Mouse (Mus musculus) 416B (cell line): ENCODE results near the gene Cct5.
A peak's percentile ranks its signal among the peaks of the same experiment; 100 is the strongest.
"Not testable (repeated sequence)": the region's sequence is repeated elsewhere in the genome, so short reads cannot be mapped to it uniquely, and the experiment has no call there.

Experiments
- DNase-seq: peaks from one replicate; pipeline ENCODE4 v3.0.0; 2011; ENCODE audit warnings: low read depth

Gene Cct5

GRCm38 (mm10) chr15:31599834-31600233 lies 1.8 kb downstream of the Cct5 start:
- DNase-seq, result no peak

GRCm38 (mm10) chr15:31595651-31596050 lies 6.0 kb downstream of the Cct5 start:
- DNase-seq, result no peak

DNA sequence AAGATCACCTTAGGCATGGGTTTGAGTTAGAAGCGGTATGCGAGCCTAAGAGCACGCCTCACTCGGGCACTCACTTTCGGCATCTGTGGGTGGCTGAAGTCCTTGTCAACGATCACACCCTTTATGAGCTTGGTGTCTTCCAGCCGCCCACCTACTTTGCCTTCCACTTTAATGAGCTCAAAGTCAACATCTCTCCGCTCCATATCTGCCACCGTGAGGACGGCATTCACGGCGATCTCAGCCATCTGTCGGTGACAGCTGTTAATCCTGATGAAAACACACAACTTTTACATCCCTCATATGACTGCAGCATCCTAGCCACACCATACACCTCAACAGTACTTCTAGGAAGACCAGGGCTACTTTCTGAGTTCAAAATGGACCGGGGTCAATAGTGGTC lies 7.3 kb downstream of the Cct5 start:
- DNase-seq, result no peak

GRCm38 (mm10) chr15:31592531-31592930 lies 9.1 kb downstream of the Cct5 start:
- no peak for DNase-seq

DNA sequence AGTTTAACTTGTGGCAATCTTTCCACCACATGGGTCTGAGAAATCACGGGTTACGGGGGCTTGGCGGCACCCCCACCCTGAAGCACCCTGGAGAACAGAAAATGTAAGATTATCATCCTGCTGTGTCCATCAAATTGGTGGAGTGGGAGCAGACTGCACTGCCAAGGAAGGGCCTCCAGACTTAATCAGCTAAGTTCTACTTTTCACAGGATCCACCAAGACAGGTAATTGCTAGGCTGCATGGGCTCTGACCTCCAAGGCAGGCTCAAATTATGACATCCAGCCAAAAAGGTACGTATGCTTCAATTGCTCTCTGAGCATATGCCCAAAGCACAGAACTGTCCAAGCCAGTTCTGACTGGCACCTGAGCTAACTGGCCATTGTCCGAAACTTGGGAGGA lies 11.4 kb downstream of the Cct5 start:
- no peak for DNase-seq

GRCm38 (mm10) chr15:31588989-31589640 lies 12.5 kb downstream of the Cct5 start:
- no peak for DNase-seq

DNA sequence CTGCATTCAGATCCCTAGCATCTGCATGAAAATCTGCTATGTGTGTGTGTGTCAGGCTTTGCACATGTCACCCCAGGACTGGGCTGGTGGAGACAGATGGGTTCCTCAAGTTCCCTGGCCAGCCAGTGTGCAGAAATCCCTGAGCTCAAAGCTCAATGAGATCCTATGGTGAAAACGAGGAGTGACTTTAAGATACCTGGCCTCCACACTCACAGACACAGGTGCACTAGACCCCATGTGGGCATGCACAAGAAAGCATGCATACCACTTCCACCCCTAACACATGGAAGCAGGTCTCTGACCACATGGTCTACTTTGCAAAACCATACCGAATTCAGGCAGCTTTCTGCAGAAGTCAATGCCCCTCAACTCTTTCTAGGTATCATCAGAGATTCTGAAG lies 13.8 kb downstream of the Cct5 start:
- no peak for DNase-seq

DNA sequence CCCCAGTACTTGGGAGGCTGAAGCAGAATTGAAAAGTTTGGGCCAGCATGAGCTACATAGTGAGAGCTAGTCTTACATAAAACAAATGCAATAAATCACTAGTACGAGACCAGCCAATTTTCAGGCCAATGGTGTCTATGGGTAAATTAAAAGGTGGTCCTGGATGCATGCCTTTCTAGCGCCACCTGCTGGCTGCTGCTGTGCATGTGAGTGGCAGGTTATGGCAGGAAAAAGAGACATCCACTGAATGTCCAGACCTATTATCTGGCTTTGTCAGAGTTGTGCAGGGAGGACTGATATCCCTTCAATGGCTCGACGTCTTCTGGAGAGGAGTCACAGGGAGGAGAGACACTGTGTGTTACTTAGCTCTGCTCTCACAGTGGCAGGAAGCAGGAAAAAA lies 15.1 kb downstream of the Cct5 start:
- peak; percentile 90 for DNase-seq

- no peak for DNase-seq
These were observed 15.5 kb downstream of the Cct5 start for GRCm38 (mm10) chr15:31586088-31586487.

DNA sequence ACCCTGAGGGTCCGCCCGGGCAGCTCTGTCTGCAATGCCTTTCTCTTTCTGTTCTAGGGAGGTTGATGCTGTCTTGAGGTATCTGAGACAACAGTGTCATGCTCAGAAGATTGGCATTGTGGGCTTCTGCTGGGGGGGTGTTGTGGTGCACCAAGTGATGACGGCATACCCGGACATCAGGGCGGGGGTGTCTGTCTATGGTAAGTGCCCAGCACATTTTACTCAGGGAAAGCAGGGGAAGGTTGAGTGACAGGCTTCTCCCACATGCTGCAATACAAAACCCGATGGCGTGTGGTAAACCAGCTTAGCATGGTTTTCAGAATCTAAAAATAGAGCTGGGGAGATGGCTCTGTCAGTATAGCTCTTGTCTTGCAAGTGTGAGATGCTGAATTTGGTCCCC lies 16.4 kb downstream of the Cct5 start:
- peak; percentile 88 for DNase-seq

DNA sequence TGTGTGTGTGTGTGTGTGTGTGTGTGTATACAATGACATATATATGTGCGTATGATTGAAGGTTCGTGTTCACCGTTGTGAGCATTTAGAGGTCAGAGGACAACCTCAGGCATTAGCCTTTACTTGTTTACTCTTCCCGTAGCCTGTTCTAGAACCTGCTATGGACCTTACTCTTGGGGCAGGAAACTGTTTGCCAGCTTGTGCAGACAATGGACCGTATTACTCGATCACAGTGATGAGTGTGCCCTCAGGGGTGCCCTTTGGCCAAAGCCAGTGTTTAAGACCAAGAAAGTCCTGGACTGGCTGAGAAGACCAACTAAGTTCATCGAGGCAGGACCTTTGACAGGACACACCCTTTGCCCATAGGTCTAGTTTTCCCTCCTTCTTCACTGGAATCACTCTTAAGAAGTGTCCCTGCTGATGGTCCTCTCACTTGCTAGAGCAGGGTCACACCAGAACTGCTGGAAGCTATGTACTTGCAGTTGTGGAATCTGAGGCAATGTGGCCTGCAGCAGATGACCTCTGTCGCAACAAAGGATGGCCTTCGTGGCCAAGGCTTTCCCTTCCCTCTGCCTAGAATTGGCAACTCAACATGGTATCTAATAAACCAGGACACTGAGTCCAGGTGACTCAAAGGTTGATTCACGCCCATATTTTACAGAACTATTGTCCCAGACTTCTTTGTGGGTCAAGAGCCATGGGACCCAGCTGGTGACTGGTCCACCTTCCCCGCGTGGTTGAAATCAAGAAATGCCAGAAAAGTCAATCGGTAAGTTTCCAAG lies 18.1 kb downstream of the Cct5 start:
- peak; percentile 65 for DNase-seq

- DNase-seq, result not testable (repeated sequence)
These were observed 20.5 kb downstream of the Cct5 start for GRCm38 (mm10) chr15:31581086-31581485.

- DNase-seq, result no peak
These were observed 25.5 kb downstream of the Cct5 start for GRCm38 (mm10) chr15:31576076-31576475.

DNA sequence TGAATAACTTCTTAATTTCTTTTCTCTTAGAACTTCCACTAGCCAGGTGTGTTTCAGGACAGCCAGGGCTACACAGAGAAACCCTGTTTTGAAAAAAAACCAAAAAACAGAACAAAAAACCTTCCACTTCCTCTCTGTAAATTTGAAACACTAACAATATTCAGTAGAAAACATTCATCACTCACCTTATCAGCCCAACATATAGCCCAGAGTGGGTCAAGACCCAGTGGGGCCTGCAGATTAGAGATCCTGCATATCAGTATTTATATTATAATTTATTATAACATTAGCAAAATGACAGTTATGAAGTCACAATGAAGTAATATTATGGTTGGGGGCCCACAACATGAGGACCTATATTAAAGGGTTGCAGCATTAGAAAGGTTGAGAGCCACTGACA lies 27.9 kb downstream of the Cct5 start:
- DNase-seq, result no peak

DNA sequence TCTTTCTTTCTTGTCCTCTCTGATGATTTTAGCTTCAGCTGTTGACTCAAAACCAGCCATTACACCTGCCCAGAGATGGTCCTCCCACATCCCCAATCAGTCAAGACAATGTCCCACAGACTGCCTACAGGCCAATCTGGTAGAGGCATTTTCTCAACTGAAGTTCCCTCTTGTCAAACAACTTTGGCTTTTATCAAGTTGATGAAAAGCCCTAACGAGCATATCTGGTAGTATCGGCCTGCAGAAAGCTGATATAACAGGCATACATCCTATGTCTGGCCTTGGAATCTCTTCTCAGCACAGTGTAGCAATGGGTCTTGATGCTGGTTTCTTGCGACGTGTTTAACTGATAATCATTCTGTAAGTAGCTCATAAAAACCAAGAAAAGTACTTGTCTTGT lies 28.3 kb downstream of the Cct5 start:
- no peak for DNase-seq

DNA sequence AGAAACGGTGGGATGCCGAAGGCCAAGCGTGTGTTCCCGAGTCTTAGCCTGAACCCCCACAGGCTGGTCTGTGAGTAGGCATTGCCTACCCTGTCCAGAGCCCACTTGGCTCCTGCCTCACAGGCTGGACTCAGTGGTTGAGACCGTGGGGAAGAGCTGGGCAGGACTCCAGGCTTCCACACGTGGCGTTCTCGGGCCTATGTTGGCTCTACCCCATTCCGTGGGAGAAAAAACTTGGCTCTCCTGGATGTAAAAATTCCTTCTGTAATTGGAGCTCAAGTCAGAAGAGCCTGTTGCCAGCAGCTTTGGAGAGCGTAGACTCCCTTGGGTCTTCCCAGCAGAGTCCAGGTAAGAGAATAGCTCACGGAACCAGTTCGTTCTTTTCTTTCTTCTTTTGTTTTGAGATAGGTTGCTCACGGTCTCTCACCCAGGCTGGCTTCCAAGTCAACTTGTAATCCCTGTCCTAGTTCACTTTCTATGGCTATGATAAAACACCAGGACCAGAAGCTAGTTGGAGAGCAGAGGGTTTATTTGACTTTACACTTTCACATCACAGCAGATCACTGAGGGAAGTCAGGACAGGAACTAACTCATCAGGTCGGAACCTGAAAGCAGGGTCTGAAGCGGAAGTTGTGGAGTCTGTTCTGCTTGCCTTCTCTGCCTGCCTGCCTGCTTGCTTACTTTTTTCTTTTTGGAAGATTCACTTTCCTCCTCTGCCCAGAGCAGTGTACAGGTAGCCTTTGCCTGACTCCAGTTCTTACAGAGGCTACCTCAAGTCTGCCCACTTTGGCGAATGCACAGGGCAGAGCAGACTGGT lies 29.5 kb downstream of the Cct5 start:
- no peak for DNase-seq

DNA sequence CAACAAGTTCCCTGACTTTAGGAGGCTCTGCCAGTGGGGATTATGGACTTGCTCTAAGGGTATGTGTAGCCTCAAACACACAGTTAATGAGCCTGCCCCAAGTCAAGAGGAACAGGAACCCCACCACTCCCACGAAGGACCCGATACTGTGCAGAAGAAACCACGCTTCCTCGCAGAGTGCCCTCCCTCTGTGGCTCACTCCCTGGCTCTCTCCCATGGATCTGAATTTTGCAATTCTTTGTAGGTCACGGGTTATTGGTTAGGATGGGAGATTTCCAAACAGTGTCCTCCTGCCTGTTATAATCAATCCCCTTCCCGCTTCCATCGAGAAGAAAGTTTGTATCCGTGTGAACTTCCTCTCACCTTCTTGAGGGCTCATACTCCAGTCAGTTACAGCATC lies 30.6 kb downstream of the Cct5 start:
- DNase-seq, result no peak

GRCm38 (mm10) chr15:31569325-31570022 lies 32.1 kb downstream of the Cct5 start:
- no peak for DNase-seq

GRCm38 (mm10) chr15:31568581-31568996 lies 33.0 kb downstream of the Cct5 start:
- DNase-seq, result no peak

DNA sequence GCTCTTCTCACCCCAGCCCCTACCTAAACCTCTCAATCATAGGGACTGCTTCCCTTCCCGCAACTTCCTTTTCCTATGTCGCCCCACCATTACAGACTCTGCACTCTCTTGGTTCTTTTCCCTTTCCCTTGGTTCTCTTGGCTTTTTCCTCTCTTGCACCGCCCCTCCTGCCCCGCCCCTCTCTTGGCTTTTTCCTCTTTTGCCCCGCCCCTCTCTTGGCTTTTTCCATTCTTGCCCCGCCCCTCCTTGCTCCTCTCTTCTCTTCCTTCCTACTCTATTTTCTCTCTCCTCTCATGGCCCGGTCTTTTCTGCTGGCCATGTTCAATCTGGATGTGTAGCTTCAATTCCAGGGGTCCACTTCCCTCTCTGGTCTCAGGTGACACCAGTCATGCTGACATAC lies 34.2 kb downstream of the Cct5 start:
- DNase-seq, result no peak

GRCm38 (mm10) chr15:31565786-31566185 lies 35.8 kb downstream of the Cct5 start:
- no peak for DNase-seq

GRCm38 (mm10) chr15:31565184-31565583 lies 36.4 kb downstream of the Cct5 start, which contains the start of gene Cmbl:
Gene Cmbl (plus strand): TSS chr15:31565389.
- DNase-seq, result no peak
